Mouse (Mus musculus): ENCODE results near the gene Rai1. TPM values are rescaled to one million over a fixed set of nuclear protein-coding genes. Genes with fewer than 3 reads are reported as not detected.

Gene Rai1
- total RNA-seq, 2 experiments from 2014 or later = 34.8 to 53.0 TPM

DNA sequence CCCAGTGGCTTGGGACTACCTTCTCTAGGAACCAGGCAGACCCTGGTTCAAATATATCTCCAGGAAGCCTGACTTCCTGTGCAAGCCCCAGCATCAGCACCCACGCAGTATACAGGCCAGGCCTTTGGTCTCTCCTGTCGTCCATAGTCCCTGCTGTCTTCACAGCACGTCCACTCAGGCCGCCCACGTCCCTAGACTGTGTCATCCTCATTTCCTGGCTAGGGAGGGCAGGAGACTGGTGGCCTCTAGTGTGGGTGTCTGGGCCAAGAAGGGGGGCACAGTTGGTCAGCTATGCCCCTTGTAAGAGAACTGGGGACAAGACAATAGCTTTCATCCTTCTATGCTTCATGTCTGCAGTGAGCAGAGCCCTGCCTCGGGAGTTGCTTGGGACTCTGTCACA, 87.7 kb downstream of the Rai1 start:
- DNase-seq = no peak

DNA sequence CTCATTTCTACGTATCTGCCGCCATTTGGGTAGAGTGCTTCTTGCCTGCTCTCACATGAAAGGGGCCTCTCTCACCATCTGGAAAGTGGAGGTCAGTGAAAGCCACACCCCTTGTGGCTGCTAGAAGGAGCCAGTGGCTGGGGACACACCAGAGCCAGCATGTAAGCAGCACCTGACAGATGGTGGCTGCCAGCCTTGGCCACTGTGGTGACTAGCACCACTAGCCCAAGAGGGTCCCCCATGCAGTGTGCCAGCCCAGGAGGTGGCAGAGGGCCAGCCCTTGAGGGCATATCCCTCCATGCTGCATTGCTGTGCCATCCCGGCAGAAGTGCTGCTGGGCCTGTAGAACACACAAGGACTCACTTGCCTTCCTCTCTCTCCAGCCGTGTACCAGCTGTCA, 88.7 kb downstream of the Rai1 start:
- no peak for DNase-seq

DNA sequence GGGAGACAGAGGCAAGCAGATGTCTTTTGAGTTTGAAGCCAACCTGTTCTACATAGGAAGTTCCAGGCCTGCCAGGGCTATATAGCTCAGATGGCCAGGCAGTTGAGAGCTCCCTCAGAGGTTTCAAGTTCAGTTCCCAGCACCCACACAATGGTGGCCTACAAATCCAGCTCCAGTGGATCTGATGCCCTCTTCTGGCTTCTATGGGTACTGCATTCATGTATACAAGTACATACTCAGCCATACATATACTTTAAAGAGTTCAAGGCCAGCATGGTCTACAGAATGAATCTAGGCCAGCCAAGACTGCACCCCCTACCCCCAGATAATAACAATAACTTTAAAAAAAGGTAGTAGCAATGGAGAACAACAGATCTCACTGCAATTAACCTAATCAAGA, 90.3 kb downstream of the Rai1 start:
- DNase-seq = no peak

DNA sequence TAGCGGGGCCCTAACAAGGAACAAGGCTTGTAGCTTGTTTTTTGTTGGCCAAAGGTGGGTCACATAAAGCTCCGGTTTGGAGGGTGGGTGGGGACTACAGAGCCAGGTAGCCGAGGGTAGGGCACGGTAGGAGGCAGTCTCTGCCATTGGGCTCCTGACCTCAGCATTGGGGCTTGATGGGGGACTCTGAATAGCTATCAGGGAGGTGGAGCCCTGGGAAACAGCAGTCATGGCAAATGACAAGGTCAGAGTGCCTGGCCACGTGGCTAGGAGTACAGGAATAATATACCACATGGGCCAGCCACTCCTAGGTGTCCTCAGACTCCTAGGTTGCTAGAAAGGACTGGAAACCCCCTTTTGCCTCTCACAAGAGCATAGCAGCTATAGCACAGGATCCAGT, 91.5 kb downstream of the Rai1 start:
- DNase-seq = no peak

DNA sequence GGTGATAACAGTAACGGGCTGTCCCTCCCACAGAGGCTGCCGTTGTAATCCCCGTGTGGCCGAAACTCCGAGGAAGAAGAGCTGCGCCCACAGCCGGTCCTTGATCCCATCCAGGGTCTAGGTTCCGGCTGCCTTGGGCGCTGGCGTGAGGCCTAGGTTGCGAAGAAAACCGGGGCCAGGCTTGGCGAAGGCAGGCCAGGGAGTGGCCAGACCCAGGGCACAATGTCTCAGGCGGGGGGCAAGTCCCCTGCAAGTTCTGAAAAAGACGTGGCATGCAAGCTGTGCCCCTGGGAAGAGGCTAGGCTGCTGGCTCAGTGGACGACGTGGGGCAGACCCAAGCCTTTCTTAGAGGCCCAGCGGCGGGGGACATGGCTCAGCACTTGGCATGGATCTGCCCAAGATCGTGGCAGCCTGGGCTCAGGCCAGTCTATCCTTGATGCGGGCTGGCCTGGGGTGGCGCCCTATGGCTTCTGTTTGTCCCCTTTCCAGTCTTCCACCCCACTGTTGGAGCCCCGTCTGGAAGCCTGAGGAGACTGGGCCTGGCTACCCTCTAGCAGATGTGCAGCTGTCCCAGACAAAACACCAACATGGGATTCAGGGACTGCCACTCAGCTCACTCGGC, 93.3 kb downstream of the Rai1 start:
- DNase-seq = peak; percentile 57

DNA sequence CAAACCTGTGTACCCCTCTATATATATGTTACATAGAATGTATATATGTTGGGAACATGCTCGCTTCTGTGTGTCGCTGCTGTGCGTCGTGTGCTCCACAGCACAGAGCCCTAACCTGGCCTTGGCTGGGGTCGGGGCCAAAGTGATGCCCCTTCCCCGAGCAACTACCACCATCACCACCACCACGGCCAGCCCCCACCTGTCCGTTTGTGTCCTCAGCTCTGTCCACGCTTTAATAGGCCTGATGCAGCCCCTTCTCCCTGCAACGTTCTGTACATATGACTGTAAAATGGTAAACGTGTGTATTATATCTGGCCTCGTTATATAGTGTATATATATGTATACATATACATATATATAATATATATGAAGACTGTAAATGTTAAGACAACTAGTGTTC, 93.8 kb downstream of the Rai1 start:
- no peak for DNase-seq

DNA sequence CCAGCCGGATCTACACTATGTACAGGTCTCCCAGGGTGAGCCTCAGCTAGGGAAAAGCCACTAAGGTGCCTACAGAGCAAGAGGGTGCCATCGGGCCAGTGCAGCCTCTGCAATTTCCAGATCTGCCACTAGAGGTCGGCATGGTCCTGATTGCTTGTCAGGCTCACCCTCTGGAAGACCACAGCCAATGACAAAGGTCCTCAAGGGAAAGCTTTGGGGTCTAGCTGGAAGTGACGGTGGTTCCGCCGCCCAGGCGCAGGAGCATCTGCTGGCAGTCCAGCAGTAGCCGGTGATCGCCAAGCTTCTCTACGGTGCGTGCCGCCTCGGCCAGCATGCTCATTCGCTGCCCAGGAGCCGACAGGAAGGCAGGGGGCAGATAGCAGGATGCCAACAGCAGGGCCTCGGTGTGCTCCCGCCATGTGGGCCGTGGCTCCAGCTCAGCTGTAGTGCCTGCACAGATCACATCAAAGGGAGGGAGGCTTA, 94.9 kb downstream of the Rai1 start:
- DNase-seq = peak; percentile 96

DNA sequence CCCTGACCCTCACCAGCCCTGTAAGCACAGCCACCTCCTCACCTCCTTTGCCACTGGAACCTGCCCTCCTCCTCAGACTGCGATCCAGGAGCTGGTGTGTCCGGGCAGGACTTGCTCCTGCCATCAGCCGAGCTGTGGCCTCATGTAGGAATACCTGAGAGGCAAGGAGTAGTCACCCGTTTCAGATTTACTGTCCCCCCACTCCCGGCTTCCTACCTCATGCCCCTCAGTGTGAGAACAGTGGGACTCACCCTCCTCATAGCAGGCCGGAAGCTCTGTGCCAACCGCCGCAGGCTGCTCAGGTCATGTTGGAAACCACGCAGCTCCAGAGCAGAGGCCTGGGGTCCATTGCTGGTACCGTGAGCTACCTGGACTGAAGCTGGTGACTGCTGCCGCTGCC, 95.6 kb downstream of the Rai1 start:
- no peak for DNase-seq

DNA sequence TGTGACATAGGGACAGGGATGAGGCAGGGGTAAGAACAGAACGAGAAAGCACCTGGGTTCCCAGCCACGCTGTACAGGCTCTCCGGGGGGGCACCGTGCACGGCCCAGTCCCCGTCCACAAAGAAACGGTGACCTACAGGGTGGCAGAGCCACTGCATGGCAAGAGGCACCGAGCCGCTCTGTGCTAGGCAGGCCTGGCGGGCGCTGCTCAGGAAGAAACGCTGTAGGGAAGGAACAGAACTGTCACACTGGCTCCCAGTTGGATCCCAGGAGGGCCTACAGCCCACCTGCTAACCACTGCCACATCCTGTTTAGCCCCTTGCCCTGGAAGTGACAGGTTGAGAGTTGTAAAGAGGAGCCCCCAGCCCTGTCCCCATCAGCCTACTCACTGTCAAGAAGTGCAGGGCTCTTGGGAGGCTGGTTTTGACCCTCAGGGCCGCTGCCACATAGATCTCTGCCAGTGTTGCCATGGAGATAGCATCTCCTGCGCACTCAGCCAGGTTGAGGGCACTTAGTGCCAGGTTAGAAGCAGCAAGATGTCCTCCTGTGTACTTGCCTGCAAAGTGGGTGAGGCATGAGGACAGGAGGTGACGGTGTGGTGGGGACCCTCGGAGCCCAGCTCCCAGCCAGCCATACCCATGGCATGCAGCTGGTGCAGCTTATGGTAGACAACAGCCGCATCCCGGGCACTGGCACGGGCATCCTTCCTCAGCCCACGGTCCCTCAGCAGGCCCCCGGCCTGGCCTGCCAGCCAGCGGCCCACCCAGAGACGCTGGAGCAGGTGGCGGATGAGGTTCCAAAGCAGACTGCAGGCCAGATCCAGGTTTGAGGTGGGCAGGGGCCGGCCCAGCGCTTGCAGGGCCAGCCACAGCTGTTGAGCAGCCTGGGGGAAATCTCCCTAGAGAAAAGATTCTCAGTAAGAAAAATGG, 98.2 kb downstream of the Rai1 start:
- DNase-seq = no peak

DNA sequence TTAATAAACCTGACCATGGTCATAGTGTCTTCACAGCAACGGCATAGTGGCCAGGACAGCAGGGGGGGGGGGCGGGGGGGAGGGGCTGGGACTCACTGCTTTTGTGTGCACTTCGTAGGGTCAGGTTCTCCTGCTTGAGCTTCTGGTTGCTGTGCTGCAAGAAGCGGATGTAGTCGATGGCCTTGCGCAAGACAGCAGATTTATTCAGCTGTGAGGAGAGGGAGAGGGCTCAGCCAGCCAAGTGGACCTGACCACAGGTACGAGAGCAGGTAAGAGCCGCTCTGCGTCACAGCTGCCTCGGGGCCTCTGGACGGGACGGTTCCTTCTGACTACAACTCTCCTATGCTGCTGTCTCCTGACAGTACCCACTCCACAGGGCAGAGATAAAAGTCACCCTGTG, 100.2 kb downstream of the Rai1 start:
- no peak for DNase-seq

DNA sequence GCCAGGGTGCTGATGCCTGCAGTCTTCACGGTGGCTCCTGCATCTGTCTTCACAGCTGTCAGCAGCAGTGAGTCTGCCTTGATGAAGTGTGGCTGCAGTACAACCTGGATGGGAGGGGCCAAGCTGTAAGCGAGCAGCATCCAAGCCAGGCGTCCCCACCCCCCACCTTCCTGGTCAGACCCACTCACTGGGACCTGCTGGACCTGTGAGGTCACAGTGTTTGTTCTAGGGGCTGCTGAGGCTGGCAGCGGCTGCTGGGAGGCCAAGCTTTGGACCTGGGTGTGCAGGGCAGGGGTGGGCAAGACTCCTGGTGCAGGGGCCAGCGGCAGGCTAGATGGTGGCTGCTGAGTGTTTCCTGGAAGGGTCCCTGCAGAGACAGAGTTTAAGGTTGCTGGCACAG, 101.4 kb downstream of the Rai1 start:
- no peak for DNase-seq

DNA sequence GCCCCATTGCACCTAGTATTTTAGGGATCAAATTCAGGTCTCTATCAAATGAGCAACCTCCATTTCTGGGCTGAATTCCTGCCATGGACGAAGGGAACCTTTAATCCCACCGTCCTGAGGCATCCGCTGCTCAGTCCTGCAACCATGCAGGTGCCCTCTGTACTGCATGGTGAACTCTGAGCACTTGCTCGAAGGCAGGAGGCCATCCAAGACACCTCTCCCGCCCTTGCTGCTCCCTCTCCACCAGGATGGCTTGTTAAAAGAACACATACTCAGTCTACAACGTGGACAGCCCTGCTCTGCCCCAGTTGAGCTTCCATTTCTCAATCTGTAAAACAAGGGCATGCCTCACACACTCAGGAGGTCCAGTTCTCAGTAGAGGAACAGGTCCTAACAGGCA, 103.4 kb downstream of the Rai1 start:
- no peak for DNase-seq

DNA sequence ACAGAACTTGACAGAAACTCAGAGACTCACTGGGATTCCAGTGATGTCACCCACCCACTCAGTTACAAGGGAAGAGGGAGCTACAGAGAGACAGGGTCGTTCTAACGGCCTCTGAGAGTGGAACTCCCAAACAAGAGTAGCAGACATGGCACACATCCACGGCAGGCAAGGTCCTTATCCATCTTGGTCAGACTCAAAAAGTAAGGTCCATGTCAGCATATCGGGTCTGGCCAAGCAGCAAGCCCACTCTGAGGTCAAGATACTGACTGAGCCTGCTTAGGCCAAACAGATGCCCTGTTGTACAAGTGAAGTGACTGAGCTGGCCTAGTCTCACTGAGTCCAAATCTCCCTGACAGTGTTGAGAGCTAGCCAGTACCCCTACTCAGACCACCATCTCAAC, 103.9 kb downstream of the Rai1 start:
- DNase-seq = no peak

DNA sequence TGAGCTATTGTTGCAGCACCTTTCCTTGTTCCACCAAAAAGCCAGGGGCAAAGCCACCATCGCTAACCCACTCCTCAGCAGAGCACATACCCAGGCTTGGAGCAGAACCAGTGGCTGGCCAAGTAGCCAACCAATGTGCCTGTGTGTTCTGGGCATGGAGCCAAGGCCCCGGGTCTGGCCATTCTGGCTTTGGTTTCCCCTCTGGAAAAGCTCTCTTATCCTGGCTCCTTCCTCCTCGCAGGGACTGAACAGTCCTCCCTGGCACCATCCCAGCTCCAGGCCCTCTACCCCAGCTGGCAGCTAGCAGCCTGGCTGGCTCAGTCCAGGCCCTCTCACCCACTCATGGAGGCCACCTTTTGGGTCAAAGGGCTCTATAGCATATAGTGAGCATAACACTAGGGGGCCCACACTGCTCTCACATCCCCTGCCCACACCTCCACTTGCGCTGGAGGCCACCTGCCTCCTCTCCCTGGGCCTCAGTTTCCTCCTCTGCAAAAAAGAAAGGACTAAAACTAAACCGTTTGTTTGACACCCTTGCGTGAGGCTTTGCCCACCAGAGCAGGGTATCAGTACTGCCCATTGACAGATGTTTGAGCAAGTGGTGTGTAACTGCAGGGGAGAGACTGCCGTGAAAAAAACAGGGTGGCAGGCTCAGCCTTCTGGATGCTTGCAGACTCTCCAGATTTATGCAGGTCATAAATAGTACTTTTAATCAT, 104.6 kb downstream of the Rai1 start:
- DNase-seq = peak; percentile 91

DNA sequence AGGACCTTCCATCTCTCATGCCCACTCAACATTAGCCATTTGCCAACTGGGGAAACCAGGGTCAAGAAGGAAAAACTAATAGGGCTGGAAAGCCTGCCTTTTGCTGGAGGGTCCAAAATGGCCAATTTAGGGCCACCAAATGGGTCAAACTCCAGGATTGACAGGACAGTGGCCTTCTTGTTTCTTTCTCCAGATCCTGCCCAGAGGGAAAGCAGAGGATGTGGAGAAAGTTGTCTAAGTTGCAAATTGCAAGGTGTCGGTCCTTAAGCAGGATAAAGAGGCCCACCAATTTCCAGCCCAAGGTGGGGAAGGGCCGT, 105.1 kb downstream of the Rai1 start:
- DNase-seq = no peak

DNA sequence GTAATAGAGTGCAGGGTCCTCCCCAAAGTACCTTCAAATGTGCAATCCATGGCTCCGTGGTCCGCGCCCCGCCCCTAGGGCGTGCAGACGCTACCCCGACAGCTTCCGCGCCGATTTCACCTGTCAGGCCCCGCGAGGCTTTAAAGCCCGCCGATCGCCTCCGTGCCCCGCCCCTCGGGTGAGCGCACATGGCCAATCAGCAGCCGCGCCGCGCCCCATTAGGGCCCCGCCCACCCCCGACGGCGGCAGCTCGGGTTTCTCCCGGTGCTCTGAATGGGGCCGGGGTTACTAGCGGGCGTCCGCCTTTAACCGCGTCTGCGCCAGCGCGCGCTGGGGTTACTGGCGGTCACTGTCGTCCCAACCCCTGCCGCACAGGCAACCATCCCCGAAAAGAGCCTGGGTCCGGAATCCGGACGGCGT, 105.5 kb downstream of the Rai1 start:
- DNase-seq = peak; percentile 98

DNA sequence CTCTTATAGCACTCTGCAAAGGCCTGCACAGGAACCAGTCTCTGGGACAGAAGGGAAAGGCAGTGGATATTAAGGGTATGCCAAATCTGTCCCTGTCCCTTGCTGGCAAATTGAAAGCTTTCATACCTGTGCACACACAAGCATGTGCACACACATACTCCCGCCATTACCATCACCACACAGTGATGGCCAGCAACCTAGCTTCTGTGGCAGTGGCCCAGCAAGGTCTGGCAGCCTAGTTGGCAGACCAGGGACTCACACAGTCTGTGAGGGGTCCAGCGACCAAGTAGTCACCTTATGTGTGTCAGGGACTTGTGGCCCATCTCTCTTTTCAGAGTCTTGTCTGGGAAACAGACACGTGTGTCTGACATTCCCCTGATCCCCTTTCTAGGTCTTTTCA, 106.3 kb downstream of the Rai1 start:
- DNase-seq = no peak

DNA sequence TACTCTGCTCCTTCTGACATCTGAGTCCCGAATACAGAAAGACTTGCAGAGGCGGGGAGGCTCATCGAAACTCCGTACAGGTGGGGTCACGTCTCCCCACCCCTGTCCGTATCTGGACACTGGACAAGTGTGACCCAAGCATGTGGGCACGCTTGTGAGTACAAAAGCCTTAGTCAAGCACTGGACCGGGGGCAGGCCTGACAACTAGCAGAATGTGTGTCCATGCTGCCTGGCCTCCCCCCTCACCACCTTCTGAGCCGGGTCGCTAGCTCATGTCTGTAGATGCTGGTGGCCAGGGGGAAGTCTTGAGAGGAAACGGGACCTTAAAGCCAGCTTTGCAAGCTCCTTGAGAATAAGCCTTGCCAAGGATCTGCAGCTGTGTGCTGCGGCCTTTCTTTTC, 106.9 kb downstream of the Rai1 start:
- DNase-seq = no peak

DNA sequence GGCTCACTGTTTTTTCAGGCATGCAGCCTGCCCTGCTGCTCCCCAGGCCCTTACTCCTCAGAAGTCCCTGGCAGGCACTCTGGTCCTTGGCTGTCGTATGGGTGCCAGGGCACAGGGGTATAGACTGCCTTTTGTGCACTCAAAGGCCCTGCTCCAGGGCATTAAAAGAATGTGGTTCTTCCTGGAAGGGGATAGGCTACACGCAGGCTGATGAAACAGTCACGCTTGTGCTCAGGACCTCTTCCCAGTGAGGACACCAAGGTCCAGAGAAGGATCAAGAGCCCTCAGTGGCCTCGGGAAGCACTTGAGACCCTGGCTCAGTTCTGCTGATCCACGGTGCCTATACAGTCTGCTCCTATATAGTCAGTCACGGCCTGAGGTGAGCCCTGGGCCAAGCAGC, 108.5 kb downstream of the Rai1 start:
- no peak for DNase-seq

DNA sequence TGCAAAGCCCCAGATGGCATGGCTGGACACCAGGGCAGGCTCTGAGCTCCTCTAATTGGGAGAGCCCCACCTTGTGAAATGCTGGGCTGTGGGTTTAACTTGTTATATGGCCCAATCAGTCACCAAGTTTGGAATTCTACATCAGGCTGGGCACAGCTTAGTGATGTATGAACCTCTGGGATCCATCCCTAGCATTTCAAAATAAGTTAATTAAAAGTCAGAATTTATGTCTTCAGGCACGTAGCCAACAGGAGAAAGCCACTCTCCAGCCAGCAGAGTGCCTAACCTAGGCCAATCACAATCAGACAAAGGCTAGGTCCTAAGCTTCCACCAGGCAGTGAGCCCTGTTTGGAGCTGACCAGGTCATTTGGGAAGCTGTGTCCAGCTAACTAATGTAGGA, 111.9 kb downstream of the Rai1 start:
- DNase-seq = no peak

DNA sequence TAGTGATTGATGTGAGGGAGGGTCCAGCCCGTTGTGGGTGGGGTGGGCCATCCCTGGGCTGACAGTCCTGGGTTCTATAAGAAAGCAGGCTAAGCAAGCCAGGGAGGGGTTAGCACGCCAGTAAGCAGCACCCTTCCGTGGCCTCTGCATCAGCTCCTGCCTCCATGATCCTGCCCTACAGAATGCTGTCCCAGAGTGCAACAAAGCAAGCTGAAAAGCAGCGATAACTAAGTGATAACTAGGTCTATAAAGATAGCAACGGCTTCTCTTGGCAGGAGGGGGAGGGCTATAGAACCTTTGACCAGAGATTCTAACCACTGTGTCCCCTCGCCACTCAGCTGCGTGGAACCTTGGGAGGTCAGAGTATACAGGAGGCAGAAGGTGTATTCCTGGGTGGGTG, 112.7 kb downstream of the Rai1 start:
- no peak for DNase-seq

DNA sequence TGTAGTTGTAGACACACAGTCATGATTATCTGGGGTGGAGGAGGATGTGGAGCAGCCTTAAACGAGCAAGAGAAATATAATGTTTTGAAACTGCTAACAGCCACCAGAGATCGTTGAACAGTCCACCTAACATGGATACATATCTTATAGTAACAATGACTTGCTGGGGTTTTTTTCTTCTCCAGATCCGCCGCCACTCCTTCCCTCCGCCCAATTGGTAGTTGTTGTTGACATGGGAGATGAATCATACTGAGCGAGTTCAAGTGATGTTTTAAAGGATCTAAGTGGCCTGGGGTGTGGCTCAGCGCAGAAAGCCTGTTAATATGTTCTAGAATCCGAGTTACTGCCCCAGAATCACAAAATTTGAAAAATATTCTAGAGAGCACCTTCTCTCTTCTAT, 114.8 kb downstream of the Rai1 start:
- DNase-seq = no peak

DNA sequence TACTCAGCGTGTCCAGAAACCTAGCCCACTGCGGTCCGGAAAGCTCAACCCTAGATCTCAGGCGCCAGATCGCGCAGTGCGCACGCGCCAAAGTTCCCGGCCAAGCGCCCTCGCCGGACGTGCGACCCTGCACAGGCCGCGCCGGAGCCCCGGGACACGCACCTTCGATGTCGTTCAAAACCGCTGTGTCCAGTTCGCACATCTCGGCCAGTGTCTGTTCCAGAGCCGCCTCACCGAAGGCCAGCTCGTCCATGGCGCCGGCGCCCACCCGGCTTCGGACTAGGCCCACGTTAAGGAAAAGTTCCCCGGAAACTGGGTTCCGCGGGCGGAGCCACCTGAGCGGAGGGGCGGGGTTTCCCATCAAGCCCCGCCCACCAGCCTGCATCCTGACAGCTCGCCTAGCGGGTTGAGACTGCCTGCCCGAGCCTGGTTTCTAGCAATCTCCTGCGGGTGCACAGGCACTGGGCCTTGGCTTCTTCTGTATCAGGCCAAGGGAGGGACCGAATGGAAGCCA, 115.5 kb downstream of the Rai1 start:
- peak; percentile 96 for DNase-seq
